Mouse (Mus musculus) kidney, embryonic 15.5 days (tissue): ENCODE measurements at regions not wholly inside any gene's neighbourhood (a gene's known extent, or its start where the extent isn't known, plus 50 kb on each side); places are given as distances from the start of the nearest gene placed in this dataset.

Source experiments
- ATAC-seq: fragments of 200-750 bp; cut with Nextera tagmentation; replicated peaks from 2 replicates; pipeline ENCODE4 v1.8.0; 2017; ENCODE audit warnings: moderate TSS enrichment; ENCODE audit not compliant: low FRiP score
- H3K27ac ChIP-seq: fragments of 300-500 bp; sonication (generic); 2 replicates; pipeline ENCODE4 v1.5.1; 2015; ENCODE audit warnings: mild to moderate bottlenecking, inconsistent platforms
- H3K27me3 ChIP-seq: fragments of 300-500 bp; sonication (generic); 2 replicates; pipeline ENCODE4 v1.6.1; 2015; ENCODE audit warnings: inconsistent platforms
- H3K36me3 ChIP-seq: fragments of 300-500 bp; sonication (generic); 2 replicates; pipeline ENCODE4 v1.6.1; 2015; ENCODE audit warnings: inconsistent platforms
- H3K4me1 ChIP-seq: fragments of 300-500 bp; sonication (generic); 2 replicates; pipeline ENCODE4 v1.6.1; 2015; ENCODE audit warnings: inconsistent platforms
- H3K4me2 ChIP-seq: fragments of 300-500 bp; sonication (generic); 2 replicates; pipeline ENCODE4 v1.6.1; 2015; ENCODE audit warnings: moderate library complexity, mild to moderate bottlenecking, inconsistent platforms
- H3K4me3 ChIP-seq: fragments of 300-500 bp; sonication (generic); replicated peaks from 2 replicates; pipeline ENCODE4 v1.5.1; 2015; ENCODE audit warnings: mild to moderate bottlenecking, inconsistent platforms
- H3K9ac ChIP-seq: fragments of 300-500 bp; sonication (generic); 2 replicates; pipeline ENCODE4 v1.6.1; 2015; ENCODE audit warnings: mild to moderate bottlenecking, inconsistent platforms
- H3K9me3 ChIP-seq: fragments of 300-500 bp; sonication (generic); replicated peaks from 2 replicates; pipeline ENCODE4 v1.6.1; 2016; ENCODE audit warnings: inconsistent platforms
- WGBS: fragments of 180-500 bp; shearing (Covaris S2); methylation state at CpG from one replicate; pipeline ENCODE4 v1.1.7; 2015; ENCODE audit warnings: mixed read lengths; 5-methylcytosine and 5-hydroxymethylcytosine counted together

GRCm38 (mm10) chr8:49998281-49999037, 1154.7 kb upstream of the Tenm3 start:
- H3K4me3 ChIP-seq = no peak overlapping the region
- no peaks in the 10 kb centered on the region for H3K9me3 ChIP-seq
- no peak overlapping the region for H3K4me2 ChIP-seq
- no peaks in the 10 kb centered on the region for H3K36me3 ChIP-seq
- ATAC-seq = no peak
- no peak overlapping the region for H3K9ac ChIP-seq
- WGBS = 54% methylated on average over 8 of the region's 8 CpGs
- no peak overlapping the region for H3K27ac ChIP-seq
- H3K27me3 ChIP-seq = no peaks in the 10 kb centered on the region
- H3K4me1 ChIP-seq = no peaks in the 10 kb centered on the region
